Mouse (Mus musculus) frontal cortex, adult (tissue): Measurements from ENCODE around the gene Xrcc4.

Source experiments
- ATAC-seq: cut with Nextera tagmentation; 2 replicates; pipeline ENCODE4 v1.9.2; 2017; ENCODE audit warnings: mild to moderate bottlenecking, moderate library complexity, mixed read lengths; ENCODE audit not compliant: low TSS enrichment

Gene Xrcc4

DNA sequence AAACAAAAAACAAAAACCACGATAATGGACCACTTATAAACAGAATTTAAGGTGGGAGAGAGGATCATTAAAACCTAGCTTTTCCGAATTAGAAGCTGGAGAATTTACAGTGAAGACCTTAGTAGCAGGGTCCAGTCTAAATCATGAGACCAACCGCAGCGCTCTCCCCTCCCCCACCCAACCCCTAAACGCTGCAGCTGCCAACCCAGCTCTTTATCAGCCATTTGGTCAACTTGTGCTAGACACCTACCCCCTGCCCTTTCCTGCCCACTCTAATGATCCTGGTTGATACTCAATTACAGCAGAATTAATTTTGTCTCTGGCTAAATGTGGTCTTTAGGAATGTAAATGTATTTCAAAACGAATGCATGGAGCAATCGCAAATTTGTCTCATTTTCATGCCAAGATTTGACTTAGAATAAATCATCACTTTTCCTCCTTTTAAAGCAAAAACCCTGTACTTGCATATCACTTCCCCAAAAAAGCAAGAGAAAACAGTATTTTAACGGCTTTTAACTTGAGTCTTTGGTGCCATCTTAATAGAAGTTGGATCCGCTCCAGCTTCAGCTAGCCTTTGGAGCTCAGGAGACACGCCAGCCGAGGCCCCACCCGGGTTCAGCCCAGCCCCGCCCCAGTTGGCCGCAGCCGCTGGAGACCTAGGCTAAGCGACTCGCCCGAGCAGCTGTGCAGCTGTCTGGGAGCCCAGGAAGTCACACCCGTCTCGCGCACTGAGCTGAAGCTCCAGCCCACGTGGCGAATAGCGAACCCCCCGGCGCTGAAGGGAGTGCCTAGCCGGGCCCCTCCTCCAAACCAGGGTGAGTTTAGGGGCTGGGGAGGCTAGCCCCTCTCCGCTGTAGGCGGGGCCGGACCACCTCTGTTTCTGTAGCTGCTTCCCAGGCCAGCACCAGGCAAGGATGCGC is 350.4 kb downstream of the Xrcc4 start:
- peak; percentile 31; the same call in 1 of the 2 replicates for ATAC-seq

DNA sequence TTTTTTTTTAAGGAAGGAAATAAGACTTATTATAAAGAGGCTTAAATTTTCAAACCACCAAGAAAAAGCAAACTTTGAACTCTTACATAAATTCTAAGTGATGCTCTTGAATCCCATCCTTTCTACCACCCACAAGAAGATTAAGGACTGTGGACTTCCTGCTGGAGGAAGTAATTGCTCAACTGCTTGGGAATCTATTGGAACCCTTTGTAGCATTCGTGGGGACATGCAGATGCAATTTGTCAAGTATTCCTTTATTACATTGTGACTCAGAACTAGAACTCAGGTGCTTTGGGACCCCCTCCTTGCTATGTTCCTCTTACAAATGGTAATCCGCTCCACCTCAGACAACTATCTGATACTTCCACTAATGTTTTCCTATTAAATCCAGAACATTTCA is 351.1 kb downstream of the Xrcc4 start:
- no peak for ATAC-seq

DNA sequence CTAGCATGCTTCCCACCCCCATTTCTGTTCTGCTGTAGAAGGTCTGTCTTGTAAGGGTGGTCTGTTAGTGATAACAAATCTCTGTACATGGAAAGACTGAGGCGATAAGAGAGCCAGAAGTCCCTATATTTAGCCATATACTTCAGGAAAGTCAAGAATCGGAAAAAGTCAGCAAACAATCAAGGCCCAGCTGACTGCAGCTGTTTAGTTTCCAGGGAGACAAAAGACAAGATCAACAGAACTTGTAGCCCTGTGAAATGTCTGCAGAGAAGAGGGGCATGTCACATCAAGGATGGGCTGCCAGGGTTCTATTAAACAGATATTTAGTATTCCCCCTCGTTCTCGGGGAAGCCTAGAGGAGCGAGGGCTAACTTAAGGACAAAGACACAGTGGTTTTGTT is 354.3 kb downstream of the Xrcc4 start:
- ATAC-seq = no peak

DNA sequence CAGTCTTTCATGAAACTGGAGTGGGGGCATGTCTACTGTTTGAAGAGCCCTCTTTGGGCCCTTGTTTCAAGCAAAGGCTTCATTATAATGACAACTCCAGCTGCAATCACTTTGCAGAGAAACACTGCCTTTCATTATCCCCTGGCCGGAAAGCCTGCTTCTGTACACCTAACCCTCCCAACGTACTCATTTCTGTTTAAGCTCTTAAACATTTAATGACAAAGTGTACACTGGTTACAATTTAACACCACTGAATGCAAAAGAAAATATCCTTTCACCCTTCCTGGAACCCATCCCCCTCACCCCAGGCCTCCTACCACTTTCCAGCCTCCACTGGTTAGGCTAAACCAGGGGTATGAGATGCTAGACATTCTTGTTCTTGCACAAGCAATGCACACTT is 362.9 kb downstream of the Xrcc4 start:
- no peak for ATAC-seq
